Mouse (Mus musculus) liver, embryonic 14.5 days (tissue): ENCODE data around the gene D5Ertd579e.

Experiments used
- CTCF ChIP-seq: IDR thresholded peaks from 2 replicates; pipeline ENCODE4 v1.5.1; 2016; ENCODE audit warnings: antibody characterized with exemption, low read depth, control low read depth
- EP300 ChIP-seq: IDR thresholded peaks from 2 replicates; pipeline ENCODE4 v1.6.1; 2016; ENCODE audit warnings: antibody characterized with exemption, low read depth

DNA sequence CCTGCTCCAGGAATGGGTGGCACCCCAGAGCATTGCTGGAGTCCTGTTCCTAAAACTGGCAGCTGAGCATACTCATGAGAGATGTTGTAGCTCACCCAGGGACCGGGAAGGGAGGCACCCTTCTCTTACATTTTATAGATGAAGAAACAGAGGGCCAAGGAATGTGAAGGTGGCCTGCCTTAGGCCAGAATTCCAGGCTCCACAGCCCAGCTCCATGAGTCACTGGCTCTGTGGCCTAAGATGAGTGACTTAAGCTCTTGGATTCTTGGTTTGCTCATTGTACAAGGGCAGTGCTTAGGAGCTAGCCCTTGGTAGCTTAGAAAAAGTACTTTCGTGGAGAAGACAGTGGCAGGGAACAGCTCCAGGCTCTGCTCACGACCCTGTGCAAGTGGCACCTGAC, 19.0 kb upstream of the D5Ertd579e start:
- no peak for TF ChIP-seq CTCF
- no peak for TF ChIP-seq EP300
